Mouse (Mus musculus) erythroid progenitor cell, adult 5-6 weeks (primary cell): ENCODE results near the gene Nol6. TPM values are rescaled to one million over a fixed set of nuclear protein-coding genes. Genes with fewer than 3 reads are reported as not detected.

Experiments used
- ATAC-seq: replicated peaks from 2 replicates; pipeline ENCODE4 v1.8.0; 2016; ENCODE audit warnings: moderate number of reproducible peaks, mild to moderate bottlenecking, moderate TSS enrichment, inconsistent platforms; ENCODE audit not compliant: poor library complexity, low FRiP score, severe bottlenecking
- total RNA-seq, 2 experiments: library from RNA; stranded (forward) in 1 of 2; stranded (reverse) in 1 of 2; fragments of 150-400 nt in 1 of 2; fragments of 186-747, 209-891 nt in 1 of 2; gene quantifications; 2 replicates each; pipeline versions ENCODE4 v1.2.3 to v1.2.4; 2015 to 2017; ENCODE audit warnings: low replicate concordance in 2 of 2

The Nol6 gene
- total RNA-seq, 2 experiments from 2014 or later, result 3.4 to 3.5 TPM

DNA sequence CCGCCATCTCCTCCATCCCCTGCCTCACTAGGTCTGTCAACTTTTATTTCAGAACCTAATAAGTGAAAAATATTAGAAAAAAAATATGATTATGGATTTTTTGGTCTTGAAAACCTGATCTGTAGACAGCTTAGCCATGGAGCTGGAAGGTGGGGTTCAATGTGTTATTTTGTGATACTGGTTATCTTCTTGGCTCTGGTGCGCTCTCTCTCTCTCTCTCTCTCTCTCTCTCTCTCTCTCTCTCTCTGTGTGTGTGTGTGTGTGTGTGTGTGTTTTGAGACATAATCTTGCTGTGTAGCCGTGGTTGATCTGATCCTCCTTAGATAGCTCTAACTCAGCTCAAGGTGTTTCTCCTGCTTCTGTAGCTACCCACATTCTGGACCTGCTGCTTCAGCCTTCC is 5.6 kb upstream of the Nol6 start:
- peak; percentile 67 for ATAC-seq

DNA sequence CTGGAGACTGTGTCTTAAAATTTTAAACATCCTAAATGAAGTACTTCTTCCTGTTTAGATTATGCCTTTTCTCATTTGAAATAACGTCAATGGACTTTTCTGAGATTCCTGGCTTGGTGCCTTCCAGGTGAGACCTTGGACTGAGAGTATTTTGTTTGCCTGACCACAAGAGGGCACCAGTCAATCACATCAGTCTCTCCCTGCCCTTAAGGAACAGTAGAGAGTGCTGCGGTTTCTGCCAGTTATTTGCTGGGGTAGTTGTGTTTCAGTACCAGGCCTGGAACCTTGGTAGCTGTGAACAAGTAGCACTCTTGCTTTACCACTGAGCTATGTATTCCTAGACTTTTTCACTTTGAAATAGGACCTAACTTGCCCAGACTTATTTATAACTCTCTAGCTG is 5.2 kb upstream of the Nol6 start:
- ATAC-seq, result peak; percentile 79

DNA sequence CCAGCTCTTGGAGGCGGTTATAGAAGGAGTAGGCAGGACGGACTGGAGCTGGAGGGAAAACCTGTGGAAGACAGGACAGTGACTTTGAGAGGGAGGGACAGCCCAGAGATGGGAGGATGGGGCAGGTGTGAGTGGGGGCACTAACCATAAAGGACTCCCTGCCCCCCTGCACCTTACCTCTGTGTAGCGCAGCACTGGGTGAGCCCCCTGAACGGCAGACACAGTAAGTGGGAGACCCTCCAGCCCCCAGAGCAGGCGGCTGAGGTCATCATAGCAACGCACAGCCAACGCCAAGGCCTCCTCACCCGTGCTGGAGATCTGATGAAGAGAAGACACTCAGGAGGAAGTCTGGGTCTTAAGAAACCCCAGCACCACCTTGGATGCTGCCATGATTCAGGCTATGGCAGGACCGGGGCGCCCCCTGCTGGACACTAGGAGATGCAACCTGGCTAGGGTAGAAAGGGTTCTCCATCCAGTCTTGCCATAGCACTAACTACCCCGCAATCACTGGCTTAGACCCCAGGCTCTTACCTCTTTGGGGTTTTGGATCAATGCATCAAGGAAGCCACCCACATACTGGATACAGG is 5.5 kb downstream of the Nol6 start:
- peak; percentile 65 for ATAC-seq

DNA sequence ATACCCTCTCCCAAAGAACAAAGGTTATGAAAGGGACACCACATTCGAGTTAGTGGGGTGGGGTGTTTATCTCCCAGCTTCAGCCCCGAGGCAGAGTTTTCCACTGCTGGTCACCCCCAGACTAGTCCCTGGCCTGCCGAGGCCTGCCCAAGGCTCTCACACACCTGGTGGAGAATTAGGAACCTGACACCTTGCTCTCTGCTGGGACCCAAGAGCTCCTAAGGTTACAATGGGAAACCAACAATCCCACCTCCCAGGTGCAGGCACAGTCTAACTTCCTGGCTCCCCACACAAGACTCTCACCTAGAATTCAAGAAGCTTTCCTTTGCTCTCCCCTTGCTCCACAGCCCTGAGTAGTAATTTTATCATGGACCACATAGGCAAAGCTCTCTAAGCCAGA is 7.4 kb downstream of the Nol6 start:
- ATAC-seq, result no peak

DNA sequence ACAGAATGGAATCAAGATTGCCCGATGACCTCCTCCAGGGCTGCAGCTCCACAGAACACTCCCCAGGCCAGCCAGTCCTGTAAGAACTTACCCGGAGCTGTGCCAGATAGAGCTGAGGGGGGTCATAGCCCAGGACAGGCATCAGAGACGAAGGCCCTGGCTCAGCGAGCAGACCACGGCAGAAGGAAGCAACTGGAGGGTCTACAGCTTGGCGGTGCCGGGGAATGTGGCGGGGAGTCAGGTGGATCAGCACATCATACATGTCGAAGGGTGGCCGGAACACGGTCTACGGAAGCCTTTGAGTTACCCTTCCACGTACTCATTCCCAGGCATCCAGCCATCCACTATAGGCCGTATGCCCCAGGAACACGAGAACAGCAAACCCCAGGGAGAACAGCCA is 8.5 kb downstream of the Nol6 start:
- ATAC-seq, result no peak

DNA sequence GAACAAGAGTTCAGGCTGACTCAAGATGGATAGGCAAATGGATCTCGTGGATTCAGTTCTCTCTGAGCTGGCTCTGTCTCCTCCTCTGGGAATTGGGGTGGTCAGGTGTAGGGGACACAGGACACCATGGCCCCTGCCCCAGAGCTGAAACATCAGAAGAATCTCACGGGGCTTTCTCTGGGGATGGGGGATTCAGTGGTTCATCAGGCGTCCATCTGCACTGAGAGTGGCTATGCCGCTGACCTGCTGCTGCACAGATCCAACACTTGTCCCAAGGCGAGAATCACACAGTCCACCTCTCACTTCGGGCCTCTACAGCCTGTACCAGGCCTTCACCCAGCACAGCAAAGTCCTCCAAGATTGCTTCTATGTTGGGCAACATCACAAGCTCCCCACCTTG is 9.2 kb downstream of the Nol6 start:
- ATAC-seq, result no peak

DNA sequence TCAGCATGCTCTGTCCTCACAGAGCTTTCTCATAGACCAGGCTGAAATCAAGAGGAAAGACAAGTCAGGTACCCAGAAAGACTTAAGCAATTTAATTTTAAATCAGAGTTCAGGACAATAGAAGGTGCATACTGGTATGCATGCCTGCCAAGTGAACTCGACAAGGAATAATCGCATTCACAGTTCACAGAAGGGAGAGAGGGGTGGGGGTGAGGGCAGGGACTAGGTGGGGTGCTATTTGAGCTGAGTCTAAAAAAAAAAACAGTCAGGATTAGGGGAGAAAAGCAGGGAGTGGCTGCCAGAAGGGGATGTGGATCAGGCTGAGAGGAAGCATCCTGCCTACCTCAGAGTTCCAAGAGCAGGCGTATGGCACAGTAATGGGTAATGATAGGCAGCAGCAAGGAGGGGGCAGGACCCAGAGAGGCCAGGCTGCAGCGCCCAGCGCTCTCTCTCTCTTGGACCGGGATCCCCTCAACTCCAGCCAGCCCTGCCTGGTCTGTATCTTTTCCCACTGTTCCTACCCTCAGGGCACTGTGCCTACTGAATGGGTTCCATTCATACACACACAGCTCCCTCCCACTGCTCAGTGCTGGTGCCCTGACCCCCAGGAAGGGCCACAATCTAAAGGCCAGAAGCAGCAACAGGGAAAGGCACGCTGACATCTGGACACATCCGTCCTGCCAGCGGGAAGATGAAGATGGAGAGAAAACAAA is 9.7 kb downstream of the Nol6 start:
- no peak for ATAC-seq

DNA sequence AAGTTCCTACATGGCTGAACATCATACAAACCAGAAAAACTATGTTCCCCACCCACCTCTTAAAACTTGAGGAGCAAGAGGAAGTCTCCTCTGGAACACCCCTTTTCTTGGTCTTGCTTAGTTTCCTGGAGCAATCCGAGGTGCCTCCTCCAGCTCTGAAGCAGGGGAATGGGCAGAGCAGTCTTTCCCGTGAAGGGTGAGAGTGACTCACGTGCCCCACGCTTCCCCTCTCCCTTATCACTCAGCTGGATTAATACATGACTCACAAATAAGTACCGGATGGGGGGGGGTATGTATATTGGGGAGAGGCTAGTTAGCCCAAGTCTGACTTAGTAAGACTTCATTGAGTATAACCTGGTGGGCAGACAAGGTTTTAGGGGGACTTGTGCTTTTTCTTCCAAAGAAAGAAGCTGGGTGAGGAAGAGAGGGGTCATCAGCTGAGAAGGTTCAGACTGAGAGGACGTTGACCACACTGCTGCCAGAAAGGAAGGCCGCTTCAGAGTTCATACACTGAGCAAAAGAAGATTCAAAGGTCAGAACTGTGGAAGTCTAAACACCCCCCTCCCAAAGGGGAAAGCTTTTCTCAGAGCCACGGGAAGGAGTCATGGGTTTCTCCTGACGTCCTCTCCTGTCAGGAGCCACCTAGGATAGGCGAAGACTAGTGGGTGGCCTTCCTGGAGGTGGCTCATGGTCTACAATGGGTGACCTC is 15.4 kb downstream of the Nol6 start:
- no peak for ATAC-seq

DNA sequence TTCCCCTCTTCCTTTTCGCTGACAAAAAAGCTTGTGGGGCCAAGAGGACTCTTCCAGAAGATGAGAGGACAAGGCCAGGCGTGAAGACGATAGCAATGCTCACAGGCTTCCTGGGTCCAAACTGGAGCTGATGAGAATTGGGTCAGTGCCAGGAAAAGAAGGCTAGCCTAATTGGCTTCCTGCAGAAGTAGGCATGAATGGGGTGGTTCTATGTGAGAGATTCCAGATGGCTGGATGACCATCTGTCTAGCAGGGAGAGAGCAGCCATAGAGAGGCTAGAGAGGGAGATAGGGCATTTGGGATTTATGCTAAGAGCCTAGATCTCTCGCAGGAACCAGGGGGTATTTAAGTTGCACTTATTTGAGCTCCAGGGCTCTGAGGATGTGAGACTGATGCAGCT is 16.8 kb downstream of the Nol6 start:
- ATAC-seq, result no peak

DNA sequence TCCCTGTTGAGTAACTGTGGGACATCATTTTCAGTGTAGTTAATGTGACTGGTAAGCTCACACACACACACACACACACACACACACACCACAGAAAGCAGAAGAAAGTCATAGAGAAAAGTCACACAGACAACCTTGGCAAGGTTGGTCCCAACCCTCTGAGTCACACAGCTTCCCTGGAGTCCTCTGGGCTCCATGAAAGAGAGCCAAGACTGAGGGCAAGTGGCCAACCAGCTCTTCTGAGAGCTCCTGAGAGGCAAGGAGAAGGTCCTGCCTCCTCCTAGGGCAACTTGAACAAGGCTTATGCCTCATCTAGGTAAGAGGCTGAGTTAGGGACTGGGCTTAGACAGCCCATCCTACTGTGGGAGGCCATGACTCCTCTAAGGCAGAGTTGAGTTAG is 21.4 kb downstream of the Nol6 start:
- ATAC-seq, result no peak

DNA sequence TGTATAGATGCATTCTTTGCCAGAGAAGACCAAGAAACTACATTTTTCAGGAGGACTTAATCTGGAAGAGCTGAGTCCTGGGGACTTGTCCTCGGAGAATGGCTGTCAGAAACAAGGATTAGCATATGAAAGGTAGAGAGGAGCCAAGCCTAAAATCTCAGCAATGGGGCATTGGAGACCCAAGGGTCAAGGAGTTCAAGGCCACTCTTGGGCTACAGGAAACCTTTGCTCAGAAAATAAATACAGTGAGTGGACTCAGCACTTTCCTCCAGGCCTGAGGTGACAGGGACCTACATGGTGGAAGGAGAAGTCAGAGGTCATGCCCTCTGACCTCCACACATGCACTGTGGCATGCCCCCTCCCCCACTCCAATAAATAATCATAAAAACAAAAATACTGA is 23.3 kb downstream of the Nol6 start:
- no peak for ATAC-seq

DNA sequence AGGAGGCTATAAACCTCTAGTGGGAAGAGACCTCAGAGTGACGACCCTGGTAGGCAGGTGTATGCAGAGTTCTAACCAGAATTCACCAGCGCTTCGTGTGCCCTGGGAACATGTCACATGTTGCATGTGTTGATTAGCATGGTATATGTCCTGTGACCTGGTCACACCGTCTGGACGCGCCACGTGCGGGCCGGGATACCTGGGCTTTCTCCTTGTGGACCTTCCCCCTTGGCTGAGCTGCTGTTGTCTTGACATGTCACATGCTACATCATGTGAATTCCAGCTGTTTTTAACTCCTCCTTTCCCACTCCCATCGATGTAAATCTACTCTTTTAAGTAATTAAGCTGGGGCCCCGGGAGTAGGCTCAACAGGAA is 25.7 kb downstream of the Nol6 start:
- ATAC-seq, result no peak

DNA sequence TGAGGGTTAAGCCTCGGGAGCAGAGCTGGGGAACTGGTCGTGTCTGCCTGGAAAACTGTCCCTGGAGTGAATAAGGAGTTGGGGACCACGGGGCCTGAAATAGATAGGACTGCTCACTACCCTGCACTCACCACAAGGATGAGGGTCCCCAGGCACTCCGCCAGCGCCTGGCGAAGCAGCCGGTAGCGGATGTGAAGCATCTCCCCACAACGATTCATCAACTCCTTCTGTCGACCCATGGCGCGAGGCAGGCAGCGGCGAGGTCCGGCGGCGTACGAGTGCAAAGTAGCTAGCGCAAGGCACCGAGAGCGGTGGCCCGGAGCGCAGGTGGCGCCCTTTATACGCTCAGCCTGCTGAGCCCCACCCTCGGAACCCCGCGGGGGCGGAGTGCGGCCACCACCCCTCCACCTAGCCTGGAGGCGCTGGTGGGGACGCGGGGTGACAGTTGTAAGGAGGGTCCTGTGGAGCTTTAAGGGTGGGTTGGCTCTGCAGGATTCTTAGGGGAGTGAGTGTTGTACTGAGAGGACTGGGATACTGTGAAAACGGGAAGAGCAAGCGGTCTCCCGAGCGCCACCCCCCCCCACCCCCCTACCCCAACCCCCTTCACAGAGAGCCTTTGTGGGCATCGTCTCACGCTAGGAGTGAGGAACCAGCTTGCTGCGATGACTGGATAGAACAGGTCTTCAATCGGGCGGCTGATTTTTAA is 26.2 kb downstream of the Nol6 start, which contains the start of gene Aqp3:
Aqp3 (minus strand) TSS at position 313 of the 706 bp plus-strand sequence.
- no peak for ATAC-seq

DNA sequence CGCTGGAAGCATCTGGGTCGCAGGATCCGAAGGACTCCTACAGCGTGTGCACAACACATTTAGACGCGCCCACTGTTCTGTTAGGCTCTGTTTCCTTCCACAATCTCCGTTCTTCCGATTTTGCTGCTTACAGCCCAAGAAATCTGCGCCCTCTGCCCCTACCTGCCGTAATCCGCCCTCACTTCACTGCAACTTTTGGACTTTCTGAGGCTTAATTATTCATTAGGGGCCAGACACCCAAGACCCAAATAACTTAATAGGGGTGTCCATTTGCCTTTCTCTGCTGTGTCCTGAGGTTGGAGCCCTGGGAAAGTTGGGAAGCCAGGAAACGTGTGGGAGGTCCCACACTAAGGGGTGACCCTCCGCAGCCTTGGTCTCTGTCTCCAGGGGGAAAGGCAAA is 26.9 kb downstream of the Nol6 start:
- ATAC-seq, result no peak

DNA sequence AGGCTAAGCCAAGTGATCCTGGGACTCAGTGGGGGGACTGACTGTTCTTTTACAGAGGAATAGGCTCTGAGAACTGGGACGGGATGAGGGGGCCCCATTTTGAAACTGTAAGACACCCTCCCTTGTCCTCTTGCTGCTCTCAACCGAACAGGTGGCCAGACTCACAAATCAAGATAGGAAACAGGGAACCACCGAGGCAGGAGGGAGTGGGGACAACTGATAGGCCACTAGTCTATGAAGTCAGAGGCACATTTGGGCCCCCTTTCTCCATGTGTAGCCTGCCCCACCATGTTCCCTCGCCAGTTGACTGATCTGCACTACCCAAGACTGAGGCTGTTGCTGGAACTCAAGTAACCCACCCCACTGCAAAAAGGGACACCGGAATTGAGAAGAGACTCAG is 27.5 kb downstream of the Nol6 start:
- ATAC-seq, result no peak

DNA sequence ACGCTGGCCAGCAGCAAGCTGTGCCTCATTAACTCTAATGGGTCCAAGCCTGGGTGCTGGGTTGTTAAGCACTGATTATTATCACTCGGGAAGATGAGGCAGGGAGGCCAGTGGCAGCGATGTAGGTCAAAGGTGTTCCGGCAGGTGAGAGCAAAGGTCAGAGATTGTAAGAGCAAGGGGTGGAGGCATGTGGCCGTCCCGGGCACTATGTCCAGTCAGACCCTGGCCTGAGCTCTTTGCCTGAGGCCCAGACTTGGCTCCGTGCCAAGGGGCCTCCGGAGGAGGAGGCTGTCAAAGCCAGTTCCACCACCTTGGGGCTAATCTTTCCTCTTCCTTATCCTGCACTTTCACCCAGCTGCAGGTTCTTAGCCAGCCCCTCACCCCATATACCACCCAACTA is 28.1 kb downstream of the Nol6 start:
- no peak for ATAC-seq

DNA sequence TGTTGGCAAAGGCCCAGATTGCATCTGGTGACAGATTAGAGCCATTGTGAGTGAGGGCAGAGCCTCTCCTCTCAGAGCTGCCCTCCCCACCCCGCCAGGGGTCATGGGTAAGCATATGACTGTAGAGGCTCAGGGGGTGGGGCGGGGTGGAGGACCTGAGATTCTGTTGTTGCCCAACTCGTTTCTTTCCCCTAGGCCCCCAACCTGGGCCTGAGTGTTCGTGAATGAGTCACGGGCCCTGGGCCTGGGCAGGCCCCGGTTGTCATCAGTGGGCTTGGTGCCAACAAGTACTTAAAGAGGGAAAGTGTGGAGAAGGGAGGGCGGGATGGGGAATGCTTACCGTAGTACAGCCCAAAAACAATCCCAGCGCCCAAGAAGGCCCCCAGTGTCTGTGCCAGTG is 29.9 kb downstream of the Nol6 start:
- ATAC-seq, result no peak

DNA sequence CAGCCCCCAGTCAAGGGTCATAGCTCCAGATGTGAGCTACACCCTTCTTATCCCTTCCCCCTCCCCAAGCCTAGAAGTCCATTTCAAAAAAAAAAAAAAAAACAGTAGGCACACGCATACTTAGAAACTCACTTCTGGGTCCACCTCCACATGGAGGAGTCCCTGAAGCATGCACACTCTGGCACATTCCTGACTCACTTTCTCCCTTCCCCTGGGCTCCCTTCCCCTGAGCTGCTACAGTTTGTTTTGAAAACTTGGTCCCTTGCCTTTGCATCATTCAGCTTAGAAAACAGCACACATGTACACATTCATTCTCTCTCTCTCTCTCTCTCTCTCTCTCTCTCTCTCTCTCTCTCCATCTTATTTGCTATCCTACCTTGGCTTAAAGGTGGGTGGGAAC is 31.3 kb downstream of the Nol6 start:
- no peak for ATAC-seq

DNA sequence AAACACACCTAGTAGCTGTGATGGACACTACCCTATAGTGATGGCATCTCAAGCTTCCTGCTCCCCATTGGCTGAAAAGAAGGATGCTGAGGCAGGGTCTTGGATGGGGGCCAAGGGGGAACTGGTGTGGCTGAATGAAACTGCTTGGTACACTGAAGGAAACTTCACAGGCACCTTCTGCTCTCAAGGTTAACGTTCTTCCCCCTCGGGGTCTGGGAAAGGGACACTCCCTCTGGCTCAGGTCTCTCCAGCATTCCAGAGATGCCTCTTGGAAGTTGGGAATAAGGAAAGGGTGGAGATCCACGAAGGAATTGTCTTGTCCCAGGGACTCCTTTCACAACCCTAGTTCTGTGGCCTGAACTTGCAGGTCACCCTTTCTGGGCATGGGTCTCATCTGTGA is 32.9 kb downstream of the Nol6 start:
- no peak for ATAC-seq

DNA sequence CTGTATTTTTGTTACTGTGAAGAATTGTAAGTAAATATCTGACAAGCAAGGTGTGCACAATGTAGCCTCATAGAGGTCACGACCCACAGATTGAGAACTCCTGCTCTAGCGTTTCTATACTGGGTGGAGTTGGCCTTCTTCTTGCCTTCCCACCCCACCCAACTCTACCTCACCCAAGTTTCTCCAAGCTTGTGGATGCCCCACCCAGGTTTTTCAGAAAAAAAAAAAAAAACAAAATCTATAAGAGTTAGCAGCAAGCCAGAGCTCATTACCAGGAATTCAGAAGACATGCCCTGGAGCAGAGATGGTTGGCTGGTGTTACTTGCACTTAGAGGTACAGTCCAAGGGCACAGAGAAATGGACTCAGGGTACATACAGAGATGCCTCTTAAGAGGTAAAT is 34.5 kb downstream of the Nol6 start:
- peak; percentile 59 for ATAC-seq

DNA sequence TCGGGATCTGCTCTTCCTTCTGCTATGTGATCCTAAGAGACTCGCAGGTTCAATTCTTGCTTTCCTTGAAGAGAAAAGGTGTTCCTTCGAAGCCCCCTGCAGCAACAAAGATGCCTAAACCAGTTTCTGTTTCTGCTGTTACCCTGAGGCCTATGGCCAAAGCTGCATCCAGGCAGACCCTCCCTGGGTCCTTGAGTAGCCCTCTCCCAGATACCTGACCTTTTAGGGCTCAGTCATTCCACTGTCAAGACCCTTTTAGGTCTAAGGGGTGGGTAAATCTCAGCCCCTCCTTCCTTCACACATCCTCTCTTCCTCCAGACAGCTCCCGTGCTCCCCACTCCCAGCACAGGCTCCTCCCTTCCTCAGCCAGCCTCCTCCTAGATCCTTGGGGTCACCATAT is 35.1 kb downstream of the Nol6 start:
- ATAC-seq, result no peak
